Mouse (Mus musculus) R1 (cell line): ENCODE measurements around the gene Acad10.

Experiments used
- DNase-seq: peaks from one replicate; pipeline ENCODE4 v3.0.0-alpha.2; 2018; ENCODE audit warnings: low read depth, low spot score

The Acad10 gene

GRCm38 (mm10) chr5:121597332-121597731 is 63.0 kb downstream of the Acad10 start:
- no peak for DNase-seq

DNA sequence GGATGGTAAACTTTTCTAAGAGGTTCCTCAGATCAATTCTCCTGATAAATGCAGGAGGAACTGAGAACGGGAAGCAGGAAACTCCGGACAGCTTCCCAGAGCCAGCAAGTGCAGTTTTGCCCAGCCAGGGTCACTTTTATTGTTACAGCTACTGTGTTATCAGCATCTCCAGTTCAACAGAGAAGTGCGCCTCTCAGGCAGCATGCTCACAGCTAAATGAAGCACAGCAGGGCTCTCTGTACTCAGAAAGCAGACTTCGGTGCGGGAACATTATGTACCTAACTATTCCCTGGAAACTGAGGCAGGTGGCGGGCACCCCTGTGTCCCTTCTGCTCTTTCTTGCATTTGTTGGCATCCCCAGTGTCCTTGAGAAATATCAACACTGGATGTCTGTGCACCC is 64.1 kb downstream of the Acad10 start:
- no peak for DNase-seq

DNA sequence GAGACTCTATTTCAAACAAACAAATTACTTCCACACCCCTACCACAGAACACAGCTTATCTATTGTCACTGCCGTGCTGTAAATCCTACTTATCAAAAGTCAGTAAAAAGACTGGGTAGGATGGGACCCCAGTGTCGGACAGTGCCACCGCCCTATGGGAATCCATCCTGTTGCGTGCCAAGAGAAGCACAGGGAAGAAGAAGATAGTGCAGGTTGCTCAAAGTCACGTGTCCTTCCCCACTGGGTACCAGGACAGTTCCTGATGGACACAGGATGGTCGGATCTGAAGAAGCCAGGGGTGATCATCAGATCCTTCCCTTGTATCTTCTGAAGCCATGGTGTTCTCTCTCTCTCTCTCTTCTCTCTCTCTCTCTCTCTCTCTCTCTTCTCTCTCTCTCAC is 64.6 kb downstream of the Acad10 start:
- DNase-seq: no peak

DNA sequence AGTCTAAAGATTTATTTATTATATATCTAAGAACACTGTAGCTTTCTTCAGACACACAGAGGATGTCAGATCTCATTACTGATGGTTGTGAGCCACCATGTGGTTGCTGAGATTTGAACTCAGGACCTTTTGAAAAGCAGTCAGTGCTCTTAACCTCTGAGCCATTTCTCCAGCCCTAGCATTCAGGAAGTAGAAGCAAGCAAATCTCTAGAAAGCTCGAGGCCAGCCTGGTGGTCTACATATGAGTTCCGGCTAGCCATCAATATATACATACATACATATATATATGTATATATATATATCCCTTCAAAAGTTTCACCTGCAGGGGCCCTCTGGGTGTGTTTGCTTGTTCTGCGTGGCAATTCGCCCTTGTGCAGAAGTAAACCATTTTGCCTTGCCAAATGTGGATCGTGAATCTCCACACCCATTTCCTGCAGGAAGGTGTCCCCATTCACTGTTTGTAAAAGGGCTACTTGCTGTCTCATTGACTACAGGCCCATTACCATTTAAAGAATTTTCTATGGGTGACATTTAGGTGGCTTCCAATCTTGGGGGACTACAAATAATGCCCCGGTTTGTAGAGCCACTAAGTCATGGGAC is 65.5 kb downstream of the Acad10 start:
- DNase-seq: no peak

DNA sequence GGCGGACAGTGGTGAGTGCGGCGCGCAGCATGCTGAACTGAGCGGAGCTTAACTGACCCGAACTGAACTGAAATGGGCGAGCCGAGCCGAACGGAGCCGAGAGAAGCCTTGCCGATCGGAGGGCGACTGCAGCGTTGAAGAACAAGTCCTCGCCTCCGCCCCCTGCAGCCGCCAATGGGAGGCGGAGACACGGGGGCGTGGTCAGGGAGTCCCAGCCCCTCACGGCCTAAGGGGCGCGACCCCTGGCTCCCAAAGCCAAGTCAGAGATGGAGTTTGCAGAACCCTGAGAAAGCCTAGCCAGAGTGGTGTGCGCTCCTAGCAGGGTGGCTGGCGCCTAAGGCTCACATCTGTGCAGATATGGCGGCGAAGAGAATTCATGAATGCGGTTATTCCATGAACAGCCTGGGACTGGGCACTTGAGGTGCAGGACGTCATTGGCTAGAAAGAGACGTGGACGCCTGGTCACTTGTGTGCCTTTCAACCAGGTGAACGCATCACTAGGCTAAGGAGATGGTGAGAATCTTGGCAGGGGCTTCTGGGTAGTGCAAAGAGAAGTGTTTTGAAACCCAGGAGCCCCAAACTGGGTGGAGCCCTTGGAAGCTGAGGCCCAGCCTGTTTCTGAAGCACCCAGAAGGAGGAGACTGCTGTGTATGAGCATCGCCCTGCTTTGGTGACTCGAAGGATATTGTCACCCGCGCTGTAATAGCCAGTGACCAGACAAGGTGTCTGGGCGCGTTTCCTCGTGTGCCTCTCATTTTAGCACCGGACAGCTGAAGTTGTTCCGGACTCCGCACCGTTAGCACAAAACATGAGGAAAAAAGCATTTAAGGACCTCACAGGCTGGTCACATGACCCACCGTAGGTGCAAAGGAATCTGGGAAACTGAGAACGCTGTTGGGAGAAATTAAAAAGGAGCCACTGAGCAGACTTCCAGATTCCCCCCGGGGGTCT is 66.6 kb downstream of the Acad10 start, which contains the start of gene Aldh2:
Aldh2 (minus strand) TSS at position 374 of the 951 bp plus-strand sequence.
- DNase-seq: peak; percentile 95

GRCm38 (mm10) chr5:121592816-121593407 is 67.4 kb downstream of the Acad10 start:
- peak; percentile 38 for DNase-seq

DNA sequence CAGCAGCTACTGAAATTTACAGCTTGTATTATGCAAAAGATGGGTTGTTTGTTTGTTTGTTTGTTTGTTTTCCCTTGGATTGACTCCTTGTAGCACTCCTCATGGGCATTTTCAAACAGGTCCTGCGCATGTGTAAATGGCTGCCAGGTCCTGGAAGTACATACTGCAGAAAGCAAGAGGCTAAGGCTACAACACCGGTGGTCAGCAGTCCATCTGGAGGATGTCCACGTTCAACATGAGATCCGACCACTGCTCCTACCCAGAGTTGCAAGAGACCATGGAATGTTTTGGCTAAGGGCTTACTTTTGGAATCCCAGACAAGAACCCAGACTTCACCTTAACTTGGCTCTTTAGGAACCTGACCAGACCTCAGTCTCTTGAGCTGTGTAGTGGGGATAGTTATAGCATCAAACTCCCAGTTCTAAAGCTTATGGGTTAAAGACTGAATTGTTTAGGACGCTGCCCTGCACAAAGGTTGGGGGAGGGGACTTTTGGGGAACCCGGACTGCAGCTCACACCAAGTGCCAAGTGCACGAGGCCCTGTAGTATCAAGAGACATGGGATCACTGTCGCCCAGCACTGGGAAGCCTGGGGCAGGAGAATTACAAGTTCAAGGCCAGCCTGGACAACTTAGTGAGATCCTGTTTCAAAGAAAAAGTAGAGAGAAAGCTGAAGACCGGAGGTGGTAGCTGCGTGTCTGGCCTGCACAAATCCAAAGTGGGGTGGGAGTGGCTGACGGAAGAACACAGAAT is 68.1 kb downstream of the Acad10 start:
- DNase-seq: peak; percentile 47

DNA sequence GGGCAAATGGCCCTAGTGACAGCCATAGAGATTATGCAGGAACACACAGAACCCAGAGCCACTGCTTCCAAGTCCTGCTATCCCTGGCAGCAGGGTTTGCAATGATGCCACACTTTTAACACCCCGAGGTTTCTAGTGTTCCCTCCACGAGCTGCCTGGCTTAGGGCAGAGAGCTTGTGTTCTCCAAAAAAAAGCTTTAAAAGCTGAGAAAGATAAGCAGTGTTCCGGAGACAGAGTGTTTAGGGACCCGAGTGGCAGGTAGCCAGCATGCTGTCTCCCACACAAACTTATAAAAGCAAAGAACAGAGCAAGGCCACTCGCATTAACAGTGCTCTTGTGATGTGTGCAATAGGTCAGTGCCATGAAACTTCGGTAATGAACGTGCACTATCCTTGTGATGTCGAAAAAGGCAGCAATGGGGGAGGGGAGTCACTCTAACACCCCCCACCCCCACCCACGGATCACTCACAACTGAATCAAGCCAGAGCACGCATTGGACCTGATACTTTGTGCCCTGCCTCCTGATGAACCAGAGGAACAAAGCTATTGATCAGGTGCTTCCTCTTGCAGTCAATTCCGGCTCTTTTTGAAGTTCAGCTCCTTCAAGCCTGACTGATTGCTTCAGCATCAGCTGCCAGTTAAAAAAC is 68.8 kb downstream of the Acad10 start:
- DNase-seq: no peak

GRCm38 (mm10) chr5:121589928-121590327 is 70.4 kb downstream of the Acad10 start:
- DNase-seq: no peak

- peak; percentile 69 for DNase-seq
Measured at GRCm38 (mm10) chr5:121586400-121587039, 73.8 kb downstream of the Acad10 start.

GRCm38 (mm10) chr5:121585699-121586098 is 74.6 kb downstream of the Acad10 start:
- peak; percentile 64 for DNase-seq

- no peak for DNase-seq
Measured at GRCm38 (mm10) chr5:121585005-121585404, 75.3 kb downstream of the Acad10 start.

GRCm38 (mm10) chr5:121583765-121584501 is 76.4 kb downstream of the Acad10 start:
- peak; percentile 96 for DNase-seq

DNA sequence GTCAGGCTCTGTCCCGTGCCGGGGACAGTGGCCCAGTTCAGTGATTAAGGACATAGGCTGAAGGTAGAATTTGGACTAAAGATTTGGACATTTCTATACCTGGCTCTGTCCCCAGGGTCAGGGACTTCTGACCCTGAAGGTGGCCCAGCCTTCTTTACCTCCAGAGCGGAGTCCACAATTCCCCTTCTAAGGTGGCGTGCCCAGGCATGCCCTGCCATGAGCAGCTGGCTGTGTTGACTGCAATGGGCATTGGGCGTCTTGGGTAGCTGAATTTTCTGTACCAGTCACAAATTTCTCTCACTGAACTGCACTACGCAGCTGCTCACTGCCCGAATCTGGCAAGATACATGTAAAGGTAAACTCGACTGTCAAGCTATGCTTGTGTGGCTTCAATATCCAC is 78.4 kb downstream of the Acad10 start:
- DNase-seq: peak; percentile 48

DNA sequence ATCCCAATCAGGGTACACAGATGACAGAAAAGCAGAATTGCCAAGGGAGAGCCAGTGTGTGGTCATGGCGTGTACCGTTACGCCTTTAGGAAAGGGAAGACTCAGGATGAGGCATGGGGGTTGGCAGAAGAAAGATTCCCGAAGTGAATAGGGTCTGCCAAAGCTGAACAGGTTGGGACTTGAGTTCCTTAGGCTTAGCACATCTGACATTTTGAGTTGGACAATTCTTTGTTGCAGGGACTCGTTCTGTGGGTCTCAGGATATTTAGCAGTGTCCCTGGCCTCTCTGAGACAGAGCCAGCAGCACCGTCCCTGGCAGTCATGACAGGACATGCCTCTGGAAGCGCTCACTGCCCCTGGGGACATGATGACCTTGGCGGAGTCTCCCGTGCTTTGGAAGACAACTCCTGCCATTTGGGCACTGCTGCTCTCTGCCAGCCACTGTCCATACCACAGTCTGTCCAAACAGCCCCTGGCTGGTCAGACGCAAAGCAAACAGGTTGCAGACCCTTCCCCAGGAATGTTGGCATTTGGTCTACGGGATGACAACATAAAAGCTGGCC is 83.3 kb downstream of the Acad10 start:
- no peak for DNase-seq

DNA sequence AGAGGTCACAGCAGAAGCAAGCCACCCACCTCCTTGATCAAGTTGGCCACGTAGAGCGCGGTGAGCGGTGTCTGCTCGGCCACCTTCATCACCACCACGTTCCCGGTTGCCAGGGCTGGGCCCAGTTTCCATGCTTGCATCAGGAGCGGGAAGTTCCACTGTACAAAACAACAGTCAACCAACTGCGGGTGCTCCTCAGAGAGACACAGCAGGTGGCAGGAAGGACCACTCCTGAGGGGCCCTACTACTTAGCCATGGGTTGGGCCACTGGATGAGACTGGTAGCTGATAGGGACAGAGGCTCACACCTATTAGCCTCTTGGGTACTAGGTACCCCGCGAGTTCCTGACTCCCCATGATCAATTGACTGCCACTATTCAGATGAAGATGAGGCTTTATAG is 84.4 kb downstream of the Acad10 start:
- peak; percentile 59 for DNase-seq

DNA sequence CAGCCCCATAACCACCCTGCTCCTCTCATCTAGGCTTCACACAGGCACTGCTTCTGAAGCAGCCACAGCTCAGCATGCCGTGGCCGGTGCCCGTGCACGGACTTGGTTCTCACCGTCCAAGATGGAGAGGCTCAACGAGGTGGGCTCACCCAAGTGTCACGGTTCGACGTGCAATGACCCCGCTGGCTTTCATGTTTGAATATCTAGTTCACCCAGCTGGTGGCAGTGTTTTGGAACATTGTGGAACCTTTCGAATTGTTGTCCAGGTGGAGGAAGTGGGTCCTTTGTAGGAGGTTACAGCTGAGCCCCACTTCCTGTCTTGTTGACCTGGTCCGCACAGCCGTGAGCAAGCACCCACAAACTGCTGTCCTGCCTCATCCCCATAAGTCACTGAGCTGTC is 86.2 kb downstream of the Acad10 start:
- DNase-seq: no peak
